Mouse (Mus musculus) hindbrain, embryonic 16.5 days (tissue): ENCODE measurements around the gene Hsd17b6. TPM values are rescaled to one million over a fixed set of nuclear protein-coding genes. Genes with fewer than 3 reads are reported as not detected.

Experiments used
- polyA plus RNA-seq: library from polyadenylated mRNA; unstranded; fragments of >200 nt; fragmentation: Nextera tagmentation; extraction: Ambion mirVana; gene quantifications from 2 replicates; pipeline ENCODE4 v1.2.1, GENCODE M21; 2015

The Hsd17b6 gene
- polyA plus RNA-seq, 1 experiment from 2014 or later: not detected

Other genes starting within 250 kb of the Hsd17b6 start
- gene Rdh1, start 247.9 kb downstream of the Hsd17b6 start, polyA plus RNA-seq: 0.04 TPM in 1 of 2 replicates, not detected in the other
- not detected in 2 replicates for gene Rdh16f1, start 247.8 kb downstream of the Hsd17b6 start, polyA plus RNA-seq
- 0.20 and 0.21 TPM in 2 replicates for gene Rdh9, start 231.2 kb downstream of the Hsd17b6 start, polyA plus RNA-seq
- gene Rdh16, start 206.5 kb downstream of the Hsd17b6 start, polyA plus RNA-seq: not detected in 2 replicates
- not detected in 2 replicates for gene Rdh19, start 157.7 kb downstream of the Hsd17b6 start, polyA plus RNA-seq
- not detected in 2 replicates for gene Rdh16f2, start 141.1 kb downstream of the Hsd17b6 start, polyA plus RNA-seq
- gene Rdh7, start 118.8 kb downstream of the Hsd17b6 start, polyA plus RNA-seq: not detected in 2 replicates
- not detected in 2 replicates for gene Sdr9c7, start 109.1 kb downstream of the Hsd17b6 start, polyA plus RNA-seq
- gene Prim1, start 7.6 kb upstream of the Hsd17b6 start, polyA plus RNA-seq: 37.2 and 40.2 TPM in 2 replicates
- 426 and 444 TPM in 2 replicates for gene Naca, start 28.0 kb upstream of the Hsd17b6 start, polyA plus RNA-seq
- 359 and 361 TPM in 2 replicates for gene Ptges3, start 51.3 kb upstream of the Hsd17b6 start, polyA plus RNA-seq
- gene Atp5b, start 75.7 kb upstream of the Hsd17b6 start, polyA plus RNA-seq: 2,423 and 2,704 TPM in 2 replicates
- gene Baz2a, start 84.0 kb upstream of the Hsd17b6 start, polyA plus RNA-seq: 6.9 and 7.3 TPM in 2 replicates
- 8.2 and 10.7 TPM in 2 replicates for gene Rbms2, start 172.7 kb upstream of the Hsd17b6 start, polyA plus RNA-seq
- 1.8 and 2.4 TPM in 2 replicates for gene Gls2, start 186.8 kb upstream of the Hsd17b6 start, polyA plus RNA-seq
- gene Spryd4, start 204.2 kb upstream of the Hsd17b6 start, polyA plus RNA-seq: 23.6 and 25.5 TPM in 2 replicates
- gene Mip, start 218.2 kb upstream of the Hsd17b6 start, polyA plus RNA-seq: 0.11 and 0.24 TPM in 2 replicates
- gene Timeless, start 224.5 kb upstream of the Hsd17b6 start, polyA plus RNA-seq: 19.7 and 22.4 TPM in 2 replicates
- 0.11 TPM in 1 of 2 replicates, not detected in the other for gene Apon, start 246.5 kb upstream of the Hsd17b6 start, polyA plus RNA-seq